Mouse (Mus musculus): ENCODE measurements around the gene Slc5a5.

Gene Slc5a5

DNA sequence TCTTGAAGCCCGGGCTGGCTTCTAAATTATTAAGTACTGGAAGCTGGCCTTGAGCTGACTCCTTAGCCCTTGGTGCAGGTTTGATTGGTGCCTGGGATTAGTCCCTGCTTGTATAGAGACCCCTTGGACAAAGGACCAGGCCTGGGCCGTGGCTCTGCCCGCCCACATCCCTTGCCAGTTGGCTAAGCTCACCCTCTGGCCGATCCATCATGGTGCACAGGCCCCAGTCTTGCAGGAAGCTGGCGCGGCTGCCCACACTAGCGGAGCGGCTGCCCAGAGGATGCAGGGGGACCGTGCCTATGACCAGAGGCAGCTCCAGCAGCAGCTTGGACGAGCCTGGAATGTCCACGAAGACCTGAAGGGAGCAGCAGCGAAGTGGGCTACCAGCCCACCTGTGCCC lies 55.9 kb downstream of the Slc5a5 start:
- peak in 1 of 2 experiments; percentile 69 for DNase-seq (ENCODE audit: low spot score in 2 of 2)

DNA sequence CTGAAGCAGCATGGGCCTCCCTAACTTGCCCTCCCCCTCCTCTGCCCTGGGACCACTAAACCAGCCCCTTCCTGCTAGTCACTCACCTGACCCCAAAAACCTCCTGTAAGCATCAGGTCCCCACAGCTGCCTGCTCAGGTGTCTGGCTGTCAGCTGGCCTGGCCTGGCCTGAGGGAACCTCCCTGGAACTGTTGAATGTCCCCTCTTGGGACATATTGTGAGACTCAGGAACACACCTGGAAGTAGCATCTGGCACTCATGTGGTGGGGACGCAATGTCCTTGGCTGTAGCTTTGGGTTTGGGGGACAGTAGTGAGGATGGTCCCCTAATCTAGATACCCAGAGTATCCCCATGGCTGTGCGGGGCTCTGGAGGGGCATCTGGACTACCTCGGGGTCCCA lies 58.5 kb downstream of the Slc5a5 start:
- DNase-seq (ENCODE audit: low spot score in 2 of 2) = no peak

DNA sequence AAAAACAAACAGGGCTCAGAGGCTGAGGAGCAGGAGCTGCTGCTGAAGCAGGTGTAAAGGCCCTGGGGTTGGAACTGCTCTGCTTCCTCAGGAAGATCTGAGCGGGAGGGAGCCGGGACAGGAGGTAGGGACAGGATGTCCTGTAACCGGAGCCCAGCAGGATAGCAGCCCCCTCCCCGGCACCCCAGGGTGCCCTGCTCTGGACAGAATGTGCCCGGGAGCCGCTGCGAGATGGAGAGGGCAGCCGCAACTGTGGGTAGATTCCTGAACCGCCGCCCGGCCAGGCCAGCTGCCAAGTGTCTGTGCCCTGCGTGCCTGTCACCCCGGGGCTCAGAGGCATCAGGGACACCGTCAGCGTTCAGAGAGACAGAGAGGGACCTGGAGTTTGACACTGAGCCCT lies 59.0 kb downstream of the Slc5a5 start:
- DNase-seq (ENCODE audit: low spot score in 2 of 2) = peak in 1 of 2 experiments; percentile 65

DNA sequence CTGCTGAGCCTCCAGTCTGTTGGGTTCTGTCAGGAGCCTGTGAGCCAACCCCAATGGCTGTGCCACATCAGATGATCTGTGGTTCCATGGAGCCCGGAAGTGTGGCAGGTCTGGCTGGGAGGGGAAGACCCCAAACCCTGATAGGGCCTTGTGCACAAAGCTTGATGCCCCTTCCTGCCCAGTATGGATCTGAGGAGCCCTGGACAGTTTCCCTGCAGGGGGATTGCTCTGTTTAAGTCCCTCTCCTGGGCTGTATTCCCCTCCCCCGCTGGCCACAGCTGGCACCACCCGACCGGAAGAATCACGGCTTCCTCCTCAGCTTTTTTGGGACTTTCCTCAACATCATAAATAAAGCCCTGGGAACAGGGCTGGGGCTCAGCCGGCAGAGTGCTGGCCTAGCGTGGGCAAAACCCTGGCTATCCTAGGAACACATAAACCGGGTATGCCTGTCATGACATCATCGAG lies 59.5 kb downstream of the Slc5a5 start:
- DNase-seq (ENCODE audit: low spot score in 2 of 2) = no peak
